Mouse (Mus musculus) liver, postnatal 0 days (tissue): Measurements from ENCODE around the gene Wscd2. TPM values are rescaled to one million over a fixed set of nuclear protein-coding genes. Genes with fewer than 3 reads are reported as not detected.

Source experiments
- ATAC-seq: fragments of 200-750 bp; cut with Nextera tagmentation; 2 replicates; pipeline ENCODE4 v1.8.0; 2017; ENCODE audit warnings: mild to moderate bottlenecking, moderate library complexity
- DNase-seq: peaks from one replicate; pipeline ENCODE4 v3.0.0-alpha.2; 2016
- H3K27ac ChIP-seq: fragments of 300-500 bp; sonication (generic); 2 replicates; pipeline ENCODE4 v1.5.1; 2014; ENCODE audit warnings: antibody characterized with exemption, moderate library complexity, mild to moderate bottlenecking, low read depth
- H3K27me3 ChIP-seq: fragments of 300-500 bp; sonication (generic); 2 replicates; pipeline ENCODE4 v1.6.1; 2014; ENCODE audit warnings: low read length, control low read depth, mixed read lengths; ENCODE audit not compliant: insufficient read depth
- H3K36me3 ChIP-seq: fragments of 300-500 bp; sonication (generic); replicated peaks from 2 replicates; pipeline ENCODE4 v1.6.1; 2014; ENCODE audit warnings: mild to moderate bottlenecking, control low read depth, low read length, moderate library complexity, mixed read lengths; ENCODE audit not compliant: insufficient read depth
- H3K4me1 ChIP-seq: fragments of 300-500 bp; sonication (generic); 2 replicates; pipeline ENCODE4 v1.6.1; 2014; ENCODE audit warnings: antibody characterized with exemption, mild to moderate bottlenecking, control low read depth; ENCODE audit not compliant: insufficient read depth
- H3K4me2 ChIP-seq: fragments of 300-500 bp; sonication (generic); 2 replicates; pipeline ENCODE4 v1.6.1; 2014; ENCODE audit warnings: low read depth, mild to moderate bottlenecking, low read length, moderate library complexity, mixed read lengths
- H3K4me3 ChIP-seq: fragments of 300-500 bp; sonication (generic); 2 replicates; pipeline ENCODE4 v1.5.1; 2014; ENCODE audit warnings: low read depth, low read length
- H3K9ac ChIP-seq: fragments of 300-500 bp; sonication (generic); replicated peaks from 2 replicates; pipeline ENCODE4 v1.6.1; 2014; ENCODE audit warnings: mild to moderate bottlenecking, moderate library complexity
- H3K9me3 ChIP-seq: fragments of 300-500 bp; sonication (generic); 2 replicates; pipeline ENCODE4 v1.6.1; 2016; ENCODE audit warnings: mild to moderate bottlenecking, control low read depth, low read length, mixed read lengths
- CTCF ChIP-seq: sonication (generic); IDR thresholded peaks from 2 replicates; pipeline ENCODE4 v1.5.1; 2016; ENCODE audit warnings: antibody characterized with exemption, low read depth
- EP300 ChIP-seq: IDR thresholded peaks from 2 replicates; pipeline ENCODE4 v1.6.1; 2016; ENCODE audit warnings: antibody characterized with exemption, low read depth, mild to moderate bottlenecking
- WGBS: fragments of 180-500 bp; shearing (Covaris S2); extraction: QIAGEN DNeasy Blood & Tissue Kit; methylation state at CpG from one replicate; pipeline ENCODE4 v1.1.7; 2014; ENCODE audit not compliant: insufficient replicate concordance; 5-methylcytosine and 5-hydroxymethylcytosine counted together
- polyA plus RNA-seq: library from polyadenylated mRNA; unstranded; fragments of >200 nt; fragmentation: Nextera tagmentation; extraction: Ambion mirVana; gene quantifications from 2 replicates; pipeline ENCODE4 v1.2.1, GENCODE M21; 2015

Wscd2 gene
- polyA plus RNA-seq, 1 experiment from 2014 or later = not detected

- Histone ChIP-seq H3K27ac (no peak overlapping the region), H3K36me3 (no peaks in the 10 kb centered on the region), H3K9ac (no peak overlapping the region), H3K4me3 (no peak overlapping the region), H3K4me2 (no peak overlapping the region), H3K4me1 (no peaks in the 10 kb centered on the region), H3K27me3 (no peaks in the 10 kb centered on the region), H3K9me3 (no peaks in the 10 kb centered on the region)
- no peak for TF ChIP-seq CTCF
- TF ChIP-seq EP300 = no peak
- WGBS = 49% methylated on average over 5 of the region's 5 CpGs
- DNase-seq (no peak), ATAC-seq (no peak)
These were observed 149.0 kb downstream of the Wscd2 start for GRCm38 (mm10) chr5:113639126-113639525.

Other genes starting within 250 kb of the Wscd2 start
- 0.45 and 0.49 TPM in 2 replicates for gene Sgsm1, start 179.5 kb upstream of the Wscd2 start, polyA plus RNA-seq
- not detected in 2 replicates for gene Aym1, start 133.0 kb upstream of the Wscd2 start, polyA plus RNA-seq
- gene Cmklr1, start 160.1 kb downstream of the Wscd2 start, polyA plus RNA-seq = 3.3 and 3.5 TPM in 2 replicates
- not detected in 2 replicates for gene 1700069L16Rik, start 234.4 kb downstream of the Wscd2 start, polyA plus RNA-seq
- gene Ficd, start 245.5 kb downstream of the Wscd2 start, polyA plus RNA-seq = 2.6 and 2.8 TPM in 2 replicates